Mouse (Mus musculus) neural tube, embryonic 15.5 days (tissue): ENCODE data around the gene Gmppa. TPM values are rescaled to one million over a fixed set of nuclear protein-coding genes. Genes with fewer than 3 reads are reported as not detected.

Experiments used
- ATAC-seq: fragments of 200-750 bp; cut with Nextera tagmentation; 2 replicates; pipeline ENCODE4 v1.8.0; 2017; ENCODE audit warnings: mild to moderate bottlenecking, moderate TSS enrichment, moderate library complexity; ENCODE audit not compliant: low FRiP score
- H3K27ac ChIP-seq: fragments of 300-500 bp; sonication (generic); replicated peaks from 2 replicates; pipeline ENCODE4 v1.5.1; 2015; ENCODE audit warnings: mild to moderate bottlenecking, inconsistent platforms
- H3K27me3 ChIP-seq: fragments of 300-500 bp; sonication (generic); replicated peaks from 2 replicates; pipeline ENCODE4 v1.6.1; 2015; ENCODE audit warnings: inconsistent platforms
- H3K36me3 ChIP-seq: fragments of 300-500 bp; sonication (generic); 2 replicates; pipeline ENCODE4 v1.6.1; 2015; ENCODE audit warnings: inconsistent platforms
- H3K4me1 ChIP-seq: fragments of 300-500 bp; sonication (generic); 2 replicates; pipeline ENCODE4 v1.6.1; 2015; ENCODE audit warnings: inconsistent platforms
- H3K4me2 ChIP-seq: fragments of 300-500 bp; sonication (generic); 2 replicates; pipeline ENCODE4 v1.6.1; 2015; ENCODE audit warnings: inconsistent platforms, mild to moderate bottlenecking, moderate library complexity
- H3K4me3 ChIP-seq: fragments of 300-500 bp; sonication (generic); replicated peaks from 2 replicates; pipeline ENCODE4 v1.5.1; 2015; ENCODE audit warnings: mild to moderate bottlenecking, inconsistent platforms
- H3K9ac ChIP-seq: fragments of 300-500 bp; sonication (generic); replicated peaks from 2 replicates; pipeline ENCODE4 v1.6.1; 2015; ENCODE audit warnings: mild to moderate bottlenecking, inconsistent platforms
- H3K9me3 ChIP-seq: fragments of 300-500 bp; sonication (generic); replicated peaks from 2 replicates; pipeline ENCODE4 v1.6.1; 2016; ENCODE audit warnings: inconsistent platforms
- WGBS: fragments of 180-500 bp; shearing (Covaris S2); methylation state at CpG from one replicate; pipeline ENCODE4 v1.1.7; 2015; ENCODE audit warnings: mixed read lengths; 5-methylcytosine and 5-hydroxymethylcytosine counted together
- polyA plus RNA-seq: library from polyadenylated mRNA; unstranded; fragments of >200 nt; fragmentation: Nextera tagmentation; extraction: Ambion mirVana; gene quantifications from 2 replicates; pipeline ENCODE4 v1.2.1, GENCODE M21; 2015

The Gmppa gene
- polyA plus RNA-seq, 1 experiment from 2014 or later = 78.3 TPM

- Histone ChIP-seq H3K36me3 (peaks cover 11% of the 10 kb centered on the region), H3K27me3 (peaks cover 41% of the 10 kb centered on the region), H3K9ac (no peak overlapping the region), H3K4me2 (no peak overlapping the region), H3K4me3 (no peak overlapping the region), H3K4me1 (peaks cover 23% of the 10 kb centered on the region), H3K27ac (no peak overlapping the region), H3K9me3 (no peaks in the 10 kb centered on the region)
- 55% methylated on average over 11 of the region's 11 CpGs for WGBS
- no peak for ATAC-seq
Observed at GRCm38 (mm10) chr1:75423780-75424390, 11.8 kb upstream of the Gmppa start.

DNA sequence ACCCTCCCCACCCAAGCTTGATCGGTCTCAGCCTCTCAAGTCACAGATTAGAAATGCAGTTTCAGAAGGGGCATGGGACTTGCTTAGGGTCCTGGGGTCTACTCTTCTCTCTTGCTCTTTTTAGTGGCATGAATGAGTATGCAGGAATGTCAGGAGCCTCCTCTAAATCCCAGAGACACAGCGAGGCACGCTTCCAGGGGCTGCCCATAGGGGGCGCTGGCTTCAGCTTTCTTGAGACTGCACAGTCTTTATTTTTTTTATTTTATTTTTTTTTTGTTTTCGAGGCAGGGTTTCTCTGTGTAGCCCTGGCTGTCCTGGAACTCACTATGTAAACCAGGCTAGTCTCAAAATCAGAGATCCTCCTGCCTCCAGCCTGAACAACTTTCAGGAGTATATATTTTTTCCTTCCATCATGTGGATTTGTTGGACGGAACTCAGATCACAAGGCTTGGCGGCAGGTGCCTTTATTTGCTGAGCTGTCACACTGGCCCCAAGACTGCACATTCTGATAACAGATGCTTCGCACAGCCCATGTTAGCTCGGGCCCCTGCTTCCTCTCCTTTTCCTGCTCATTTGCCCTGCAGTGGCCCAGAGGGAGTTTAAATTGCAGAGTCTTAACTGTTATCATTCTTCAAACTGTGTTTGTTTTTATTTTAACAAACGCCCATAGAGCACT, 9.8 kb upstream of the Gmppa start:
- 35% methylated on average over 10 of the region's 10 CpGs for WGBS
- no peak overlapping the region for H3K4me2 ChIP-seq
- no peak overlapping the region for H3K9ac ChIP-seq
- H3K36me3 ChIP-seq = peaks cover 14% of the 10 kb centered on the region
- H3K27ac ChIP-seq = no peak overlapping the region
- peaks cover 23% of the 10 kb centered on the region for H3K4me1 ChIP-seq
- no peak for ATAC-seq
- no peaks in the 10 kb centered on the region for H3K9me3 ChIP-seq
- H3K27me3 ChIP-seq = peaks cover 39% of the 10 kb centered on the region
- H3K4me3 ChIP-seq = no peak overlapping the region

GRCm38 (mm10) chr1:75438782-75439181, 3.1 kb downstream of the Gmppa start:
- H3K4me3 ChIP-seq = no peak overlapping the region
- H3K36me3 ChIP-seq = no peaks in the 10 kb centered on the region
- no peak overlapping the region for H3K27ac ChIP-seq
- H3K9me3 ChIP-seq = no peaks in the 10 kb centered on the region
- H3K4me2 ChIP-seq = no peak overlapping the region
- ATAC-seq = no peak
- no peak overlapping the region for H3K9ac ChIP-seq
- 82% methylated on average over 8 of the region's 9 CpGs for WGBS
- H3K27me3 ChIP-seq = no peaks in the 10 kb centered on the region
- H3K4me1 ChIP-seq = peaks cover 35% of the 10 kb centered on the region

- no peak overlapping the region for H3K4me2 ChIP-seq
Observed at GRCm38 (mm10) chr1:75440661-75441060, 4.9 kb downstream of the Gmppa start.

DNA sequence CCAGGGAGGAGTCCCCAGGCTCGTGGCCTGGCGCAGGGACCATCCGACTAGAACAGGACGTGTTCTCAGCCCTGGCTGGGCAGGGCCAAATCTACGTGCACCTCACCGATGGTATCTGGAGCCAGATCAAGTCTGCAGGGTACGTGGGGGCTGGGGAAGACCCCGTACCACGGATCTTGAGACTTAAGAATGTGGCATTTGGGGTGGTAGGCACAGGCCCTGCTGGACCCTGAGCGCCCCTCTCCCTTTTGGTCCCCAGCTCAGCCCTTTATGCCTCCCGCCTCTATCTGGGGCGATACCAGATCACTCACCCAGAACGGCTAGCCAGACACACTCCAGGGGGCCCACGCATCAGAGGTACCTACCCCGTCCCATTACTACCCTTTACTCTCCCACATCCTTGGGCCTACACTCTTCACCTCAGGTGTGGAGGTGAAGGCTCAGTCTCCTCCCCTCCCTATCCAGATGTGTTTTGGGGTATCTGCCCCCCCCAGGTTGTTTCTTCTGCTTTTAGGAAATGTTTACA, 5.8 kb downstream of the Gmppa start:
- Histone ChIP-seq H3K4me2 (no peak overlapping the region), H3K27ac (no peak overlapping the region), H3K36me3 (no peaks in the 10 kb centered on the region), H3K9me3 (no peaks in the 10 kb centered on the region), H3K9ac (no peak overlapping the region), H3K27me3 (no peaks in the 10 kb centered on the region), H3K4me3 (no peak overlapping the region), H3K4me1 (peaks cover 53% of the 10 kb centered on the region)
- WGBS = 85% methylated on average over 15 of the region's 15 CpGs
- no peak for ATAC-seq

More at GRCm38 (mm10) chr1:75440661-75441060, 4.9 kb downstream of the Gmppa start:
- no peaks in the 10 kb centered on the region for H3K36me3 ChIP-seq
- H3K4me3 ChIP-seq = no peak overlapping the region
- H3K9ac ChIP-seq = no peak overlapping the region
- H3K27ac ChIP-seq = no peak overlapping the region
- 83% methylated on average over 7 of the region's 7 CpGs for WGBS
- ATAC-seq = no peak
- H3K4me1 ChIP-seq = peaks cover 51% of the 10 kb centered on the region
- H3K9me3 ChIP-seq = no peaks in the 10 kb centered on the region
- H3K27me3 ChIP-seq = no peaks in the 10 kb centered on the region

GRCm38 (mm10) chr1:75442171-75442570, 6.4 kb downstream of the Gmppa start:
- Histone ChIP-seq H3K27ac (no peak overlapping the region), H3K4me2 (no peak overlapping the region), H3K4me1 (peaks cover 54% of the 10 kb centered on the region), H3K9ac (no peak overlapping the region), H3K9me3 (no peaks in the 10 kb centered on the region), H3K27me3 (no peaks in the 10 kb centered on the region), H3K4me3 (no peak overlapping the region), H3K36me3 (no peaks in the 10 kb centered on the region)
- 75% methylated on average over 9 of the region's 9 CpGs for WGBS
- no peak for ATAC-seq

- no peak for ATAC-seq
- Histone ChIP-seq H3K27ac (peak overlapping the region; percentile 79), H3K27me3 (no peaks in the 10 kb centered on the region), H3K4me3 (no peak overlapping the region), H3K36me3 (no peaks in the 10 kb centered on the region), H3K4me1 (peaks cover 60% of the 10 kb centered on the region), H3K9me3 (no peaks in the 10 kb centered on the region), H3K9ac (no peak overlapping the region), H3K4me2 (no peak overlapping the region)
- 23% methylated on average over 8 of the region's 8 CpGs for WGBS
Observed at GRCm38 (mm10) chr1:75442811-75443210, 7.1 kb downstream of the Gmppa start.

- Histone ChIP-seq H3K4me3 (no peak overlapping the region), H3K9ac (peak overlapping the region; percentile 21; the same call in 1 of the 2 replicates), H3K27me3 (no peaks in the 10 kb centered on the region), H3K4me2 (peak overlapping the region; percentile 30), H3K27ac (peak overlapping the region; percentile 79), H3K9me3 (no peaks in the 10 kb centered on the region), H3K36me3 (no peaks in the 10 kb centered on the region), H3K4me1 (peaks cover 66% of the 10 kb centered on the region)
- no peak for ATAC-seq
- WGBS = 12% methylated on average over 13 of the region's 13 CpGs
Observed at GRCm38 (mm10) chr1:75443247-75444024, 7.7 kb downstream of the Gmppa start.

DNA sequence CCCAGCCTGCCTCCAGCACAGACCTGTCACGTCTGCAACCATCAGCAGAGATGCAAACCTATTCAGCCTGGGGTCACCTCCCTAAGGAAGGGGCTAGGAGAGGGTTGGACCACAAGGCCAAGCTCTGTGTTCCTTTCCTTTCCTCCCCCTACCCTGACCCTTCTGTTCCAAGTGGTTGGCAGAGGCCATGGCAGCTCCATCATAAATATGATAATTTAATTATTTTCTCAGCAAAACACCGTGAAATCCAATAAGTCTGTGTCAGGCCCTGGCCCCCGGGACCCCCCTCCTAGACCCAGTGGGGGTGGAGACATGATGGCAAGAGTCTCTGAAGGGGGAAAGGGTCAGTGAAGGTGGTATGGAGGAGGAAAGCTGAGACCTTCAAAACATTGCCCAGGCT, 8.5 kb downstream of the Gmppa start:
- peaks cover 4% of the 10 kb centered on the region; the same call in 1 of the 2 replicates for H3K27me3 ChIP-seq
- 20% methylated on average over 3 of the region's 3 CpGs for WGBS
- H3K9ac ChIP-seq = no peak overlapping the region
- no peak overlapping the region for H3K4me3 ChIP-seq
- no peaks in the 10 kb centered on the region for H3K9me3 ChIP-seq
- H3K27ac ChIP-seq = peak overlapping the region; percentile 79
- H3K36me3 ChIP-seq = no peaks in the 10 kb centered on the region
- H3K4me2 ChIP-seq = no peak overlapping the region
- peaks cover 73% of the 10 kb centered on the region for H3K4me1 ChIP-seq
- no peak for ATAC-seq

DNA sequence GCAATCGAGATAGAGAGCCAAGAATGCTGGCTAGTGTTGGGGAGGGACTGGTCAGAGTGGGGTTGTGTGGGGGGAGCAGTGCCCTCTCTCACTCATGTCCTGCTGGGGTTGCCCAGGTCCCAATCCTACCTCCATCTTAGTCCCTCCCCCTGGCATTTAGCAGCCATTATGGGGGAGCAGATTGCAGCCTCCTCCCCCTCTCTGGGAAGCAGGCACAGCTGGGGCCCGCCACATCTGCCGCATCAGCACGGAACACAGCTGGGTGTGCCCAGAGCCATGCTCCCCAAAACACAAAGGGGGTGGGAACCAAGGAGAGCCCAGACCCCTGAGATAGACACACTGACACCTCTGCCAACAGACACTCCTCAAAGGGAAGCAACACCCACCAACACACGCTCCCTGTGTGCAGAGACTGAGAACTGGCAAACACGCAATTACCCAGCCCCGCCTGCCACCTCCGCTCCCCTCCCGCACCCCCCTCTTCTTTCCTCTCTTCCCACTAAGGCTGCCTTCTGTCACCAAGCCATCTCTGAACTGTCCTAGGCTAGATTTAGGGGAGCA, 9.5 kb downstream of the Gmppa start:
- Histone ChIP-seq H3K4me2 (peak overlapping the region; percentile 77), H3K4me1 (peaks cover 83% of the 10 kb centered on the region), H3K4me3 (no peak overlapping the region), H3K9ac (no peak overlapping the region), H3K27ac (peak overlapping the region; percentile 49), H3K27me3 (peaks cover 4% of the 10 kb centered on the region; the same call in 1 of the 2 replicates), H3K9me3 (no peaks in the 10 kb centered on the region), H3K36me3 (no peaks in the 10 kb centered on the region)
- ATAC-seq = peak; percentile 11; the same call in 1 of the 2 replicates
- 10% methylated on average over 9 of the region's 9 CpGs for WGBS
